Mouse (Mus musculus): ENCODE data around the gene Rsph10b.
"Not testable (repeated sequence)": the region's sequence is repeated elsewhere in the genome, so short reads cannot be mapped to it uniquely, and the experiment has no call there.

Gene Rsph10b

GRCm38 (mm10) chr5:143994632-143995365 is 62.0 kb downstream of the Rsph10b start:
- no peak for DNase-seq

GRCm38 (mm10) chr5:143999409-143999808 is 66.6 kb downstream of the Rsph10b start:
- no peak for DNase-seq

- peak; percentile 15 to 17 for DNase-seq
Measured at GRCm38 (mm10) chr5:144002461-144003192, 69.8 kb downstream of the Rsph10b start.

GRCm38 (mm10) chr5:144013366-144014134 is 80.7 kb downstream of the Rsph10b start:
- not testable (repeated sequence) for DNase-seq

- DNase-seq, result peak; percentile 58 to 71
Measured at GRCm38 (mm10) chr5:144014551-144015311, 81.9 kb downstream of the Rsph10b start, which contains the start of gene Ccz1. TSS of gene Ccz1 (minus strand) at chr5:144014877.

GRCm38 (mm10) chr5:144015312-144015650 is 82.4 kb downstream of the Rsph10b start:
- DNase-seq, result no peak

GRCm38 (mm10) chr5:144015845-144016244 is 83.0 kb downstream of the Rsph10b start:
- no peak for DNase-seq

GRCm38 (mm10) chr5:144026620-144027263 is 93.9 kb downstream of the Rsph10b start, which contains the start of gene Ocm:
TSS of gene Ocm (minus strand) at chr5:144026670.
- DNase-seq, result no peak

GRCm38 (mm10) chr5:144032491-144032890 is 99.7 kb downstream of the Rsph10b start:
- DNase-seq, result no peak

- no peak for DNase-seq
Measured at GRCm38 (mm10) chr5:144034567-144034966, 101.7 kb downstream of the Rsph10b start.

Measured in spleen, adult 18-20 months (tissue).